Mouse (Mus musculus) embryonic facial prominence, embryonic 11.5 days (tissue): ENCODE data around the gene Msi2. TPM values are rescaled to one million over a fixed set of nuclear protein-coding genes. Genes with fewer than 3 reads are reported as not detected.

ENCODE experiments used
- ATAC-seq: fragments of 200-750 bp; cut with Nextera tagmentation; replicated peaks from 2 replicates; pipeline ENCODE4 v1.8.0; 2017; ENCODE audit warnings: low read depth; ENCODE audit not compliant: insufficient number of reproducible peaks, low FRiP score, low TSS enrichment
- DNase-seq: peaks from one replicate; pipeline ENCODE4 v3.0.0-alpha.2; 2015; ENCODE audit warnings: low spot score
- H3K27ac ChIP-seq: fragments of 300-500 bp; sonication (generic); replicated peaks from 2 replicates; pipeline ENCODE4 v1.5.1; 2014; ENCODE audit warnings: mild to moderate bottlenecking, low read depth, low read length, control low read depth
- H3K27me3 ChIP-seq: fragments of 300-500 bp; sonication (generic); 2 replicates; pipeline ENCODE4 v1.6.1; 2014; ENCODE audit warnings: mild to moderate bottlenecking, low read length, moderate library complexity, mixed read lengths; ENCODE audit not compliant: control insufficient read depth, insufficient read depth
- H3K36me3 ChIP-seq: fragments of 300-500 bp; sonication (generic); replicated peaks from 2 replicates; pipeline ENCODE4 v1.6.1; 2014; ENCODE audit warnings: low read depth, mild to moderate bottlenecking, low read length, moderate library complexity, mixed read lengths; ENCODE audit not compliant: control insufficient read depth, insufficient read depth
- H3K4me1 ChIP-seq: fragments of 300-500 bp; sonication (generic); 2 replicates; pipeline ENCODE4 v1.6.1; 2014; ENCODE audit warnings: low read length, mixed read lengths; ENCODE audit not compliant: control insufficient read depth, insufficient read depth
- H3K4me2 ChIP-seq: fragments of 300-500 bp; sonication (generic); 2 replicates; pipeline ENCODE4 v1.6.1; 2014; ENCODE audit warnings: low read depth, mild to moderate bottlenecking, control low read depth, low read length, moderate library complexity
- H3K4me3 ChIP-seq: fragments of 300-500 bp; sonication (generic); 2 replicates; pipeline ENCODE4 v1.5.1; 2014; ENCODE audit warnings: low read depth, low read length, control low read depth
- H3K9ac ChIP-seq: fragments of 300-500 bp; sonication (generic); replicated peaks from 2 replicates; pipeline ENCODE4 v1.6.1; 2014; ENCODE audit warnings: mild to moderate bottlenecking, control low read depth, low read length
- H3K9me3 ChIP-seq: fragments of 300-500 bp; sonication (generic); replicated peaks from 2 replicates; pipeline ENCODE4 v1.6.1; 2016; ENCODE audit warnings: mild to moderate bottlenecking, low read length, inconsistent platforms, mixed read lengths; ENCODE audit not compliant: control insufficient read depth
- WGBS: fragments of 180-500 bp; shearing (Covaris S2); extraction: QIAGEN DNeasy Blood & Tissue Kit; methylation state at CpG from one replicate; pipeline ENCODE4 v1.1.7; 2014; 5-methylcytosine and 5-hydroxymethylcytosine counted together
- polyA plus RNA-seq: library from polyadenylated mRNA; unstranded; fragments of >200 nt; fragmentation: Nextera tagmentation; extraction: Ambion mirVana; gene quantifications from 2 replicates; pipeline ENCODE4 v1.2.1, GENCODE M21; 2014

Msi2 gene
- polyA plus RNA-seq, 1 experiment from 2014 or later: 13.4 TPM

- ATAC-seq (no peak), DNase-seq (no peak)
- Histone ChIP-seq H3K27ac (peak overlapping the region; percentile 38; the same call in 1 of the 2 replicates), H3K36me3 (no peaks in the 10 kb centered on the region), H3K27me3 (no peaks in the 10 kb centered on the region), H3K4me1 (peaks cover 33% of the 10 kb centered on the region), H3K9ac (peak overlapping the region; percentile 26; the same call in 1 of the 2 replicates), H3K4me3 (no peak overlapping the region), H3K4me2 (no peak overlapping the region), H3K9me3 (no peaks in the 10 kb centered on the region)
- 49% methylated on average over 6 of the region's 6 CpGs for WGBS
Measured at GRCm38 (mm10) chr11:88550083-88550907, 168.0 kb downstream of the Msi2 start.

- Histone ChIP-seq H3K4me3 (no peak overlapping the region), H3K36me3 (no peaks in the 10 kb centered on the region), H3K4me2 (no peak overlapping the region), H3K9me3 (no peaks in the 10 kb centered on the region), H3K9ac (no peak overlapping the region), H3K27me3 (no peaks in the 10 kb centered on the region), H3K27ac (no peak overlapping the region), H3K4me1 (peaks cover 28% of the 10 kb centered on the region)
- no peak for DNase-seq
- WGBS: 84% methylated on average over 13 of the region's 13 CpGs
- ATAC-seq: no peak
Measured at GRCm38 (mm10) chr11:88549529-88549900, 168.8 kb downstream of the Msi2 start.

GRCm38 (mm10) chr11:88548832-88549528 is 169.3 kb downstream of the Msi2 start:
- peaks cover 28% of the 10 kb centered on the region for H3K4me1 ChIP-seq
- H3K27ac ChIP-seq: no peak overlapping the region
- no peaks in the 10 kb centered on the region for H3K27me3 ChIP-seq
- ATAC-seq (no peak), DNase-seq (no peak)
- H3K9ac ChIP-seq: no peak overlapping the region
- no peak overlapping the region for H3K4me2 ChIP-seq
- no peak overlapping the region for H3K4me3 ChIP-seq
- H3K9me3 ChIP-seq: no peaks in the 10 kb centered on the region
- no peaks in the 10 kb centered on the region for H3K36me3 ChIP-seq
- 69% methylated on average over 6 of the region's 6 CpGs for WGBS

GRCm38 (mm10) chr11:88548423-88548822 is 169.9 kb downstream of the Msi2 start:
- no peak overlapping the region for H3K4me2 ChIP-seq
- ATAC-seq (no peak), DNase-seq (no peak)
- H3K4me1 ChIP-seq: peaks cover 25% of the 10 kb centered on the region
- no peak overlapping the region for H3K4me3 ChIP-seq
- no peaks in the 10 kb centered on the region for H3K9me3 ChIP-seq
- no peaks in the 10 kb centered on the region for H3K27me3 ChIP-seq
- H3K36me3 ChIP-seq: no peaks in the 10 kb centered on the region
- 67% methylated on average over 7 of the region's 7 CpGs for WGBS
- no peak overlapping the region for H3K27ac ChIP-seq
- H3K9ac ChIP-seq: no peak overlapping the region

GRCm38 (mm10) chr11:88543771-88544170 is 174.5 kb downstream of the Msi2 start:
- Histone ChIP-seq H3K9me3 (no peaks in the 10 kb centered on the region), H3K36me3 (no peaks in the 10 kb centered on the region), H3K27me3 (no peaks in the 10 kb centered on the region), H3K4me1 (peaks cover 5% of the 10 kb centered on the region), H3K4me3 (no peak overlapping the region), H3K9ac (no peak overlapping the region), H3K27ac (no peak overlapping the region), H3K4me2 (no peak overlapping the region)
- ATAC-seq (no peak), DNase-seq (no peak)
- 61% methylated on average over 6 of the region's 6 CpGs for WGBS

GRCm38 (mm10) chr11:88542817-88543216 is 175.5 kb downstream of the Msi2 start:
- H3K27me3 ChIP-seq: no peaks in the 10 kb centered on the region
- H3K4me3 ChIP-seq: no peak overlapping the region
- ATAC-seq: no peak
- no peaks in the 10 kb centered on the region for H3K9me3 ChIP-seq
- H3K27ac ChIP-seq: no peak overlapping the region
- peaks cover 2% of the 10 kb centered on the region; the same call in 1 of the 2 replicates for H3K4me1 ChIP-seq
- H3K36me3 ChIP-seq: no peaks in the 10 kb centered on the region
- no peak for DNase-seq
- no peak overlapping the region for H3K4me2 ChIP-seq
- 82% methylated on average over 3 of the region's 3 CpGs for WGBS
- no peak overlapping the region for H3K9ac ChIP-seq

- Histone ChIP-seq H3K4me3 (no peak overlapping the region), H3K9me3 (no peaks in the 10 kb centered on the region), H3K9ac (no peak overlapping the region), H3K36me3 (no peaks in the 10 kb centered on the region), H3K4me2 (no peak overlapping the region), H3K27ac (no peak overlapping the region), H3K27me3 (no peaks in the 10 kb centered on the region), H3K4me1 (peaks cover 2% of the 10 kb centered on the region; the same call in 1 of the 2 replicates)
- no peak for DNase-seq
- WGBS: 87% methylated on average over 15 of the region's 15 CpGs
- ATAC-seq: no peak
Measured at GRCm38 (mm10) chr11:88541666-88542639, 176.4 kb downstream of the Msi2 start.
